Mouse (Mus musculus) ES-Bruce4 (cell line): ENCODE measurements around the gene Lhpp.

ENCODE experiments used
- CTCF ChIP-seq: IDR thresholded peaks from one replicate; pipeline ENCODE4 v1.8.1; 2011; ENCODE audit warnings: low read depth, low read length
- EP300 ChIP-seq: IDR thresholded peaks from 2 replicates; pipeline ENCODE4 v1.6.1; 2011; ENCODE audit warnings: low read depth, low read length; ENCODE audit not compliant: insufficient read depth
- POLR2A ChIP-seq: IDR thresholded peaks from one replicate; pipeline ENCODE4 v1.8.1; 2011; ENCODE audit warnings: low read length; ENCODE audit not compliant: insufficient read depth

DNA sequence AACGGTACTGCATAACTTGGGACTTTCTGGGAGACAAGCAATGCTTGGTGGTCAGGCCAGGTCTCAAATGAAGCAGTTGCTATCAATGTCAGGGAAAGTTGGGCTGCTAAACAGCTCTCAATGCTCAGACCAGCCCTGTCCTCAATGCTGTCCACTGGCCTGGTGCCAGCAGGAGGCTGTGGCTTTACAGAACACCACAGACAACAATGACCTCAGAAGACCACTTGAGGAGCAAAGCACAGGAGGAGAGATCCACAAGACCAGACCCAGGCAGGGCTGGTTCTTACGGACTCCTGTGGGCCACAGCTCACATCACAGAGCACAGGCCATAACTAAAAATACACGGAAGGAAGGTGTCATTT, 143.9 kb downstream of the Lhpp start:
- TF ChIP-seq POLR2A (no peak), CTCF (no peak), EP300 (no peak)
